Mouse (Mus musculus) monocyte, adult 5-6 weeks (primary cell): Measurements from ENCODE around the gene Nt5dc2. TPM values are rescaled to one million over a fixed set of nuclear protein-coding genes. Genes with fewer than 3 reads are reported as not detected.

Source experiments
- ATAC-seq: fragments of 153-309, 156-312 bp; replicated peaks from 2 replicates; pipeline ENCODE4 v1.8.0; 2017; ENCODE audit warnings: mild to moderate bottlenecking; ENCODE audit not compliant: low TSS enrichment, insufficient number of reproducible peaks, severe bottlenecking, poor library complexity, low FRiP score
- total RNA-seq: library from RNA; stranded (forward); fragments of 200-1000, 200-491, 200-594 nt; gene quantifications from 3 replicates; pipeline ENCODE4 v1.2.3, GENCODE M21; 2017

Nt5dc2 gene
- total RNA-seq, 1 experiment from 2014 or later = not detected

DNA sequence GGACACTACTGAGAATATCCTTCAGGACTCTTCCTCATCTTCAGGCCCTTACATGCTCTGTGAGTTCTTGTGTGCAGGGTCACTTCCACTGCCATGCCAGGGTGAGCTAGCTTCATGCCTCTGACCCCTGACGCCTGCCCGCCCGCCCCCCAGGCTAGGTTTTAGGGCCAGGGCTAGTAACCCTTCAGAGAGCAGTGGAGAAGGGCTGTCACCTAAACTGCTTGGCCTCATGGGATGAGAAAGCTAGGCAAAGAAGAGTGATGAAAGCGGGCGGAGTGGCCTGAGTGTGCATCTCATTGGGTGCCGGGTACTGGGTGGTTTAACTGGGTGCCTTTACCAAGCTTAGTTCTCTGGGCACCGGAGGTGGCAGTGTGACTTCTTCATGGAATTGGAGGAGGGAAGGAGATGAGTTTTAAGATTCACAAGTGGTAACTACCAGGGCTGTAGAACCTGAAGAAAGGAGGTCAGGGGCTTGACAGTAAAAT lies 1.7 kb downstream of the Nt5dc2 start:
- ATAC-seq = no peak

DNA sequence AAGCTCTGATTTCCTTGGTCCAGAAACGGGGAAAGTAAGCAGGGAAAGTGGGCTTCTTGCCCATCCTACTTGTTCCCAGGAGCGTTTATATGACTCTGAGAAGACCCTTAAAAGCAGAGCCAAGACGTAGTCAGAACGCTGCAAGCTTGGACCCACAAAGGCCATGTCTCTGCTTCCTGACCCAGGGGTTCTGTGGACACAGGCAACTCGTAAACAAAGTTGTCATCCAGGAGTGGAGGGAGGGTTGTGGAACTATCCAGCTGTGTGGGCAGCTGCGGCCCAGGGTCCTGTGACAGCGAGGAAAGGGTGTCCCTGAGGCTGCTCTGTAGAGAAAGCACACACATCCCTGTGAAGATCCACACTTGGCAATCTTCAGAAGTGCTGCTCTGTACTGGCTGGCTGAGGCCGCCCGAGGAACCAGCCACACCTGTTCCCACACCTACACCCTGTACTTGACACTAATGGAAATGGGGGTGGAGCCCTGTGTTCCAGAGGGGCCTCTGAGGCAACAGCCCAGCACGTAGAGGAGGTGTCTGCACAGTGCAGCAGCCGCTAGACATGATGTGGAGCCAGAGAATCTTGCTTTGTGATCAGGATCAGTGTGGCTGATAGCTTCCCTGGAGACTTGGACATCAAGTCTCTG lies 2.3 kb downstream of the Nt5dc2 start:
- no peak for ATAC-seq

DNA sequence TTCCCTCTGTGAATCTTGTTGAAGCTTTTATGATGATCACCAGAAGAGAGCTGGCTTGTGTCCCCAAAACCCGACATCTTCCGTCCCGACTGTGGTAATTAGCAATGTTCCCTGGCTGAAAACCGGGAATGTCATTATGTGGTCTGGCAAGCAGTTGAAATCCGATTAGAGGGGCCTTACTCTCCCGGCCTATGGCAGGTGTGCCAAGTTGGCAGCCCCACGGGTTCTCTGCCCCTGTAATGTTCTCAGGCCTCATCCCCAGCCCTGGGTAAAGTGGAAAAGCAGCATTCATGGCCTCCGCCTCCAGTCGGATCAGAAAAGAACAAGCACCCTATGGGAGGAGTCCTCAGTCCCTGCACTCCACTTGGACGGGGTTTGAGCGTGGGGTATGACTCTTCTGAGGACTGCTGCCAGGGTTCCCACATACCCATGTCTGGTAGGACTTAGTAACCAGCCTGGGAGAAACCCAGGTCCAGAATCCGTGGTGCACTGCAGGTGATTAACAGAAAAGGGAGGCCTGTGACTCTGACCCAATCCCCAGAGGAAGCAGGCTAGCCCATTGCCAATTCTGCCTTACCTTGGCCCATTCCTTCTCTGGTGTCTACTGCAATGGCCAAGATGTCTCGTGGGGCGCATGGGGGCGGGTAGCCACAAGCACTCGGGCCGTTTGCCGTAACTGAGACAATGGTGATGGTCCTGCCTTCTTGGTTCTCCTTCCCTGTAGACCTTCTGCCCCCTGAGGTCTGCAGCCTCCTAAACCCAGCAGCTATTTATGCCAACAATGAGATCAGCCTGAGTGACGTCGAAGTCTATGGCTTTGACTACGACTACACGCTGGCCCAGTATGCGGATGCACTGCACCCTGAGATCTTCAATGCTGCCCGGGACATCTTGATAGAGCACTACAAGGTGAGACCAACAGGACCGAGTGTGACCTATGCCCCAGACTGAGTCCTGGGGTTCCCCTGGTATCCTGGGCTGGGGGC lies 3.5 kb downstream of the Nt5dc2 start:
- ATAC-seq = no peak

DNA sequence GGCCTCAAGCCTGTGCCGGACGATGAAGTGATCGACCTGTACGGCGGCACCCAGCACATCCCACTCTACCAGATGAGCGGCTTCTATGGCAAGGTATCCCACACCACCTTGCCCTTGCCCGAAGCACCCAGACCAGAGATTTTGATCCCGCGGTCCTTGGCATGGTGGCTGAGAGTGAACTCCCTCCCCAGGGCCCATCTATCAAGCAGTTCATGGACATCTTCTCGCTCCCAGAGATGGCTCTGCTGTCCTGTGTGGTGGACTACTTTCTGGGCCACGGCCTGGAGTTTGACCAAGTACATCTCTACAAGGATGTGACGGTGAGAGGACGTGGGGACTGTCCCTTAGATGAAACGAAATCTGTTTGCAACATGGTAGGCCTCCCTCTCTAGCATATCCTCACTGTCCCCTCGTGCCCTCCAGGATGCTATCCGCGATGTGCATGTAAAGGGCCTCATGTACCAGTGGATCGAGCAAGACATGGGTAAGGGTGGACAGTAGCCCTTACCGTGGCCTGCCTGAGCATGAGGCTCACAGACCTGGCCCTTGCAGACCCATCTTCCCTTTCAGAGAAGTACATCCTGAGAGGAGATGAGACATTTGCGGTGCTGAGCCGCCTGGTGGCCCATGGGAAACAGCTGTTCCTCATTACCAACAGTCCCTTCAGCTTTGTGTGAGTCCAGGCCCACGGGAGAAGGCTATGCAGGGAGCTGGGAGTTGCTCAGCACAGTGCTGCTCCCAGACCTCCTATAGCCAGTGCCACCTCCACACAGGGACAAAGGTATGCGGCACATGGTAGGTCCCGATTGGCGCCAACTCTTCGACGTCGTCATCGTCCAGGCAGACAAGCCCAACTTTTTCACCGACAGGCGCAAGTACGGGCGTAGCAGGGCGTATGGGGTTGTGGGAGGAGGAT lies 4.9 kb downstream of the Nt5dc2 start:
- no peak for ATAC-seq

DNA sequence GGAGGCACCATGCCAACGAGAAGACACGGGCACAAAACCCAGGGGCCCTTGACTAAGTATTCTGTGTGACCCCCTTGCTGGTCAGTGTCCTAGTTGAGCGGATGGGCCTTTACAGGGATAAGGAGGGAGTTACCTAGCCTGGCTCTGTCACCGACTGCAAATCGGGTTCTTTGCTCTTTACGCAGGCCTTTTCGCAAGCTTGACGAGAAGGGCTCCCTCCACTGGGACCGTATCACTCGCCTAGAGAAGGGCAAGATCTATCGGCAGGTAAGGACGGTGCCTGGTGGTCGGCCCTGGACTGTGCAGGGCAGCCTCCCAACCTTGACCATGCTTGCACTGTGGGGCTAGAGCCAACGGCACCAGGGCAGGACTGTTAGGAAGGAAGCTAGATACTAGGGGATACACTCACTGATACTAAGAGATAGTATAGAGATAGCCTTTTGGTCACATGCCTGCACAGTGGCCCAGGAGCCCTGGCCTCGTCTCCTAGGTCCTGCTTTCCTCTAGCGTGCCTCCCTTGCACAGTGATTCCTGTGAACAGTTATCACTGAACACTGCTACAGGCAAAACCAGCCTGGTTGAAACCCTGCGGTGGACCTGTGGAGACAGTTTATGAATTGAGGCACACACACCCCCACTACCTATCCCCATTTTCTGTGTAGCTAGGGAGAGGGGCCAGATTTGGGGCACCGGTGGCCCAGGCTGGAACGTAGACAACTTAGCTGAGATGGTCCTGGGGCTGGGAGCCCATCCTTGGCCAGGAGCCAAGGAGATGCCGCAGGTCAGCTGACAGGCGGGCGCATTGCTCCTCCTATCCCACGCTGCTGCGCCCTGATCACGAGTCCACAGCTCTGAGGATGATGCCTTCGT lies 5.8 kb downstream of the Nt5dc2 start:
- ATAC-seq = no peak

DNA sequence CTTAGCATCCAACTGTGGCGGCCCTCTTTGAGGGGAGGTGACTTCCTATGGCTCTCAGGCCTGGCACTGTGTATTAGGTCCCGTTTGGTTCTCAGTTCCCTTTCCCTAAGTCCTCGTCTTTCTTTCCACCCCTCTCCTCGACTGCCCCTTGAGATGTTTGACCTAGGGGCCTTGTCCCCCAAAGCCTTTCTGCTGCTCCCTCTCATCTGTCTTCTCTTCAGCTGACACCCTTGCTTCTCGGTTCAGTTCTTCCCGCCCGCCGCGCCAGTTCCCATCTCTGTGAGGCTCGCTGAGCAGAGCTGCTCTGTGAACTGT lies 6.4 kb downstream of the Nt5dc2 start:
- ATAC-seq = no peak

DNA sequence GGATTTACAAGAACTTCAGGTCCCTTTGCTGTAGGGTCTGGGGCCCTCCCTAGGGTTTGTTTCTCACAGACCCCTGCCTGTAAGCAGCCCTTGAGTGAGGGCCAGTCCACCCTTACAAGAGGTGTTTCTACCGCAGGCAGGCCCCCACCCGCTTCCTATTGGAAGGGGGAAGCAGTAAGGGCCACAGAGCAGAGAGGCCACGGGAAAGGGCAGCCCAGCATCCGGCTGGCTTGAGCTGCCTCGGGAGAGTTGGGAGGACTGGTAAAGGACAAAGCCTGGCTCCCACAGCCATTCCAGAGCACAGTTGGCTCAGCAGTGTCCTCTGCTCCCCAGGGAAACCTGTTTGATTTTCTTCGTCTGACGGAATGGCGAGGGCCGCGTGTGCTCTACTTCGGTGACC lies 6.9 kb downstream of the Nt5dc2 start:
- no peak for ATAC-seq

DNA sequence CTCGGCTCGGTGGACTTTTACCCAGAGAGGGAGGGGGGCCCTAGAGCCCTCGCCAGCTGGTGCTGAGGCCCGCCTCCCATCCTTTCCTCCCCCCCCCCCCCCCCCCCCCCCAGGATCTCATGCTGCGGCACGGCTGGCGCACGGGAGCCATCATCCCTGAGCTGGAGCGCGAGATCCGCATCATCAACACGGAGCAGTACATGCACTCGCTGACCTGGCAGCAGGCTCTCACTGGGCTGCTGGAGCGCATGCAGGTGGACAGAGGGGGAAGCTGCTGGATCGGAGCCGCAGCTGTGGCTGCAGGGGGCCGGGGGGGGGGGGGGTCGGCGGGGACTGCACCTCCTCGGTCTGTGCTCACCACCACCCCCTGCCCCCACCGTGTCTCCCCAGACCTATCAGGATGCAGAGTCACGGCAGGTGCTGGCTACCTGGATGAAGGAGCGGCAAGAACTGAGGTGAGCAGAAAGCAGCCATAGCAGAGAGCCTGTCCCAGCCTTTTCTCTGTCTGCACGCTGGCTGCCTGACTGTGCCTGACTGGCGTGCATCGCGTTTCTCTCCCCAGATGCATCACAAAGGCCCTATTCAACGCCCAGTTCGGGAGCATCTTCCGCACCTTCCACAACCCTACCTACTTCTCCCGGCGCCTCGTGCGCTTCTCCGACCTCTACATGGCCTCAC lies 7.5 kb downstream of the Nt5dc2 start:
- no peak for ATAC-seq

DNA sequence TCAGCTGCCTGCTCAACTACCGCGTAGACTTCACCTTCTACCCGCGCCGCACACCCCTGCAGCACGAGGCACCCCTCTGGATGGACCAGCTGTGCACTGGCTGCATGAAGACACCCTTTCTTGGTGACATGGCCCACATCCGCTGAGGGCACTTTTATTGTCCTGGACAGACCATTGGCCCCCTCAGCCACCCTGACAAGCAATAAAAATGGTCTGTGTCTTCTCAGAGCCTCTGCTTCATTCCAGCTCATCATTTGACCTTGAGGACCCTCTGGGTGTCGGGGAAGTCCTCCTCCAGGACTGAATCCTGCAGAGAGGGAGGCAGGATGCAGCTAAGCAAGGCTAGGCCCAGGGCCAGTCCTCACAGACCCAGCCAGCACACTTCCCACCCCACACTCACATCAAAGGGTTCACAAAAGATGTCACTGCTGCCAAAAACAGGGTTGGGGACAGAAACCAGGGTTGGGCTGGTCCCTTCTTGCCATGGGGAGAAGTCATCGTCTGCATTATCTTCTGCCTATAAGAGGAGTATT lies 8.1 kb downstream of the Nt5dc2 start:
- no peak for ATAC-seq

DNA sequence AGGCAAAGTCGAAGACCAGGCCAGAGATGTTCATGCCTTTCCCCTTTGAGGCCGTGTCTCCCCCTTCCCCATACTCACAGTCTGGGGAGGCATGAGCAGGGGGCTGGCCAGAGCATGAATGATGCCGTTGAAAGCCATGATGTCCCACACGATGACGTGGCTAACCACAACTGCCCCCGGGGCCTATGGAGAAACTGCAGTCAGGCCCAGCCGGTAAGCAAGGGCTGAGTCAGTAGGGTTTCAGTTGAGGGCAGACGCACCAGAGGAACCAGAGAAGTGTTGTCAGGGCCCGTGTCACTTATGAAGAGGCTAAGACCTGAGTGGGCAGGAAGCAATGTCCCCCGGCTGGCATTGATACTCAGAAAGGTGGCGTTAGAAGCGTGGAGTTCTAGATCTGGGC lies 8.8 kb downstream of the Nt5dc2 start:
- no peak for ATAC-seq

DNA sequence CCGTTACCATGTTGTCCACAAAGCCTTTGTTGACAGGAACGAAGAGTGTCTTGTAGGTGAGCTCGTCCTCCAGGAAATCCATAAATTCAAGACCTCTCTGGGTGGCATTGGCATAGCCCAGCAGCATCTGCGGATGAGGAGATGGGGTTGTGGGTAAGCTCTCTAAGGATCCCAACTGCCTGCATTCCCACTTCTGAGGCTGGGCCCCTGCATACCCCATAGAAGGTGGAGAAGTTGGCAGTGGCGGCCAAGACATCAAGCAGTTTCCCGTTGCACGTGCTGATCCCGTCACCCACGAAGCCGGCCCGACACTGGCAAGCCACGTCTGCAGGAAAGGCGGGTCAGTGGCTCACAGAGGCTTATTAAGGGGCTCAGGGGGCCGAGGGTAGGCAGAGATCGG lies 9.3 kb downstream of the Nt5dc2 start:
- no peak for ATAC-seq

DNA sequence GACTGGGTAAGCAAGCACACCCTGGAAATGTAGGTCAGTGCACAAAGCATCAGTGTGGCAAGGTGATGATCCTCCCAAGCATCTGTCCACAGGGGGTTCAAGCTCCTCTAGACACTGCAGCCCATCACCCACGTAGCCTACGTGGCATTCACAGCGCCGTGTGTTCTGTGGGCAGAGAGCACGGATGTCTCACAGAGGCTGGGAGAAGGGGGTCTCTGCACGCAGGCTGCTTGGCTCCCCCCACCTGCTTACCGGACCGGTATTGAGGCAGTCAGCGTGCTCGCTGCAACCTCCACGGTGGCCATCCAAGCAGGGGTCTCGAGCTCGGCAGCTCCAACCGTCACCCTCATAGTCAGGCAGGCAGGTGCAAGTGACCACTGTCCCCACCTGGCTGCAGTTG lies 10.2 kb downstream of the Nt5dc2 start:
- no peak for ATAC-seq

DNA sequence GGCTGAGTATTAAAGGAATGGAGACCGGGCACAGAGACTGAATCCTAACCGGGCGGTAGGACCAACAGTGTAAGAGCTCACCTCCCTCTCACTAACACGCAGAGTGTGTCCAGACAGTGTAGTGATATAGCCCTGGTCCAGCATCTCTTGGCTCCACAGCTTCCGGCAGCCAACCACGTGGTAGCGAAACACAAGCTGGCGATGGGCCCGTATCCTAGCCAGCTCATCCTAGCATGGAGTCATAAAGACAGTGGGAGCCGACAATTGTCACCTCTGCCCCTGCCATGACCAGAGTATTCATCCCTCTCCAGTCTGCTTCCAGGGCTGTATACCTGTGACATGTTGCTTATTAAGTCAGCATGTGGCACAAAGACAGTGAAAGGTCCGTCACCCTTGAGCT lies 14.8 kb downstream of the Nt5dc2 start:
- ATAC-seq = no peak

DNA sequence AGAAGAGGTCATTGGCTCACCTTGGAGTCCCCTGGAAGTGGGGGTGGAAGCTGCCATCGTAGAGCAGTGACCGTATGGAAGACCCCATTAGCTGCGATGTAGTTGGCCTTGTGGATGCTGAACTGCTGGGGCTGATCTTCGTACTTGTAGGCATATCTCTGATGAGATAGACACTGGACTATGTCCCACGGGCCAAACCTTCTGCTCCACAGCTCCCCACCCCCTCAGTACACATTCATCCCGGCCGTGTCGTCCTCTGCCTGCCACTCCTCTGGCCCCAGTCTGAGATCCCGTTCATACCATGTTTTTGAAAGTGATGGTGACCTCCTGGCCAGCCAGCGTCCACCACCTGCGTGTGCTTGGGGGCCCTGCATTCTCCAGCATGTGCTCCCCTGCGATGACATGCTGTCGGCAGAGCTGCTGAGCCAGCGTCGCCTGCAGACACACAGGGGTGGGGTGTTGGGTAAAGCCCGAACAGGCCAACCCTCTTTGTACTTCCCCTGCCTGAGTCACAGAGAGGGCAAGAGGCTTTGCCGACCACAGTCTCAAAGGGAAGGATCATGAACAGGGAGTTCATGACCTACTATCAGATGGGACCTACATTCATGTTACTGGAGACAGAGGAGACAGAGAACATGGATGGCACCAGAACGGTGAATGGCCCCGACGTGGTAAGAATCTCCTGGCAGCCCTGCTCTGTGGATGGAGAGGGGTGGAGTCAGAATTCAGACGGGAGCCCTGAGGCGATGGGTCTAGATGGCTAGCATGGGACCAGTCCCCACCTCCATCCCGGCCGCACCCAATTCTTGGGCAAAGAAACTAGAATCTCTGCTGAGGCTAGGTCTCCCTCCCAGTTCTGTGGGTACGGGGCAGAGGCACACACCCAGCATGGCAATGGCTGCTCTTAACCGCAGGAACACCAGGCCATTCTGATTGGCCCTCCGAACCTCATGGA lies 29.6 kb downstream of the Nt5dc2 start:
- ATAC-seq = peak; percentile 81

DNA sequence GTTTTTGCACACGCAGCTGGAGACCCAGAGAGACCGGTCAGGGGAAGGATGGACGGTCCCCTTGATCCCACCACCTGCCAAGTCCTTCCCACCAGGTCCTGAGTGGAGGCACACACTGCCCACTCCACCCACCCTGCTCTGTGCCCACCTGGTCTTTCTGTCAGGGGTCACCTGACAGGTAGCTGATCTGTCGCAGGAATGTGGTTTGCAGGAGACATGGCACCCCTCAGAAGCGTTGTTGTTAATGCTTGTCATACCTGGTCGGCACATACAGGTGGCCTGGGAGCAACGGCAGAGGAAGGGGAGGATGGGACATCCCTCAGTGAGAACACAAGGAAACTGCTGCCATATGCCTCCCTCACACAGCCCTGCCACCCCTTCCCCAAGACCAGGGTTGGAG lies 30.3 kb downstream of the Nt5dc2 start:
- no peak for ATAC-seq

DNA sequence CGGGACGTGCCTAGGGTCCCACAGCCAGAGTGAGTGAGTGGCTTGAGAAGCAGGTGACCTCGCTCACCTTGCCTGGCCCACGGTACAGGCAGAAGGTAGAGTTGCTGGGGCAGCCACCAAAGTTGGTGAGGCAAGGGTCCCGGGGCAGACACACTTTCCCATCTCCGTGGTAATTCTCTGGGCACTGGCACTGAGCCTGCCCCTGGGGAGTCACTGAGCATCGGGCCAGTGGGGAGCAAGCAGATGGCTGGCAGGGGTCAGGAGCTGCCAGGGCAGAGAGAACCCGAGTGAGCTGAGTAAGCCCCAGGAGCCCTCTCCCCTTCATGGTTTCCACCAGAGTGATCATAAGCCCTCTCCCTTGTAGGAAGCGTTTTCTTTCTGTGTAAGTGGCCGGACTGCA lies 30.8 kb downstream of the Nt5dc2 start:
- no peak for ATAC-seq

DNA sequence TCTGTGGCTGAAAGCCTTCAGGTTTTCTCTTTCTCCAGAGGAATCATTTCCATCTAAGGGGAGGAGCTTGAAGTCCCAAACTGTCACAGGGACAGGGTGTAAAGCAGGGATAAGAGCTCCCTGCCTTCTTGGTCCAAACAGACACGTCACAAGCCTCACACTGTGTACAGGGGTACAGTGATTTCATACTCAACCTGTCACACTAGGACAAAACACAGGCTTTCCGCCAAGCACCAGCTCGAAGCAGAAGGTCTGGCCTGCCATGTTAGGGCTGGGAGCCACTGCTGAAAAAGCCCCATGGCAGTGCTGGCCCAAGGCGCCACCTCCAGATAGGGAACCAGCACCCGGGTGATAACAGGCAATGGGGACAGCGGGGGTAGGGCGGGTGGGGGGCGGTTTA lies 33.2 kb downstream of the Nt5dc2 start:
- no peak for ATAC-seq
